19 mouse cellular contexts compared by ENCODE assay signal in the genomic region with DNA sequence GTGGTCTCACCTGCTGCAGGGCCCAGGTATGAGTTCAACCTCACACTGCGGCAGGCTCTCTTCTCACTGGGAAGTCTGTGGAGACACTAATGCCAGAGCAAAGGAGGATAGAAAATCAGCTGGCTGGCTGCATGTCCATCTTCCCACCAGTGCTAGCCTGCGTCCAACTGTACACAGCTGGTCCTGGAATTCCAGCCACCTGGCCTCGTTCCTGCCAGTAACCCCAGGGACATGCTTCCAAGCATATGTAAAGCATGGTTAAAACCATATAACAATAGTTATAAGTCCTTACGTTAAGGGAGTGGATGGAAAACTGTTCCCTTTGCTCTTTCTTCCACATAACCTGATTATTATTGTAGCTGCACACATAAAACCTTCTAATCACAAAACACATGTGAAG.
"Had no signal": no experiment of that assay in that cellular context is flagged by ENCODE, and none has a peak within 500 bp of the region (broad histone marks: within the 10 kb centered on the region; RNA-seq: fewer than 3 reads in every experiment).

No protein-coding gene starts in this region.

- H3K9me3 ChIP-seq: limb, embryonic 15.5 days; midbrain, embryonic 12.5 days; midbrain, embryonic 15.5 days; neural tube, embryonic 12.5 days; neural tube, embryonic 15.5 days; stomach, embryonic 15.5 days had no signal

- ATAC-seq: intestine, postnatal 0 days; liver, postnatal 0 days; lung, postnatal 0 days; midbrain, embryonic 15.5 days had no signal

- DNase-seq: kidney, adult 2 months; kidney, postnatal 25 days; liver, postnatal 0 days; right cerebral cortex, postnatal 25 days; spleen, adult 18-20 months; thymus, postnatal 25 days had no signal

- H3K4me2 ChIP-seq: limb, embryonic 15.5 days; liver, embryonic 11.5 days; lung, embryonic 14.5 days; midbrain, embryonic 12.5 days; midbrain, embryonic 15.5 days; neural tube, embryonic 12.5 days; neural tube, embryonic 15.5 days; stomach, embryonic 15.5 days had no signal

- H3K4me3 ChIP-seq: limb, embryonic 15.5 days; midbrain, embryonic 12.5 days; midbrain, embryonic 15.5 days; neural tube, embryonic 12.5 days; neural tube, embryonic 15.5 days; stomach, embryonic 15.5 days had no signal

- H3K27ac ChIP-seq: kidney, postnatal 0 days; limb, embryonic 15.5 days; liver, embryonic 14.5 days; macrophage; midbrain, embryonic 12.5 days; midbrain, embryonic 15.5 days; neural tube, embryonic 12.5 days; neural tube, embryonic 15.5 days; stomach, embryonic 15.5 days had no signal

- H3K9ac ChIP-seq: limb, embryonic 15.5 days; liver, embryonic 14.5 days; liver, postnatal 0 days; lung, embryonic 14.5 days; midbrain, embryonic 12.5 days; midbrain, embryonic 15.5 days; neural tube, embryonic 12.5 days; neural tube, embryonic 15.5 days; stomach, embryonic 15.5 days had no signal

- H3K4me1 ChIP-seq: stomach, embryonic 15.5 days had no signal

- H3K27me3 ChIP-seq: limb, embryonic 15.5 days; midbrain, embryonic 12.5 days; midbrain, embryonic 15.5 days; neural tube, embryonic 12.5 days; neural tube, embryonic 15.5 days; stomach, embryonic 15.5 days had no signal

- H3K36me3 ChIP-seq: limb, embryonic 15.5 days; midbrain, embryonic 12.5 days; midbrain, embryonic 15.5 days; neural tube, embryonic 12.5 days; neural tube, embryonic 15.5 days; stomach, embryonic 15.5 days had no signal
